Mouse (Mus musculus): ENCODE measurements around the gene Zmynd15. TPM values are rescaled to one million over a fixed set of nuclear protein-coding genes. Genes with fewer than 3 reads are reported as not detected.

The Zmynd15 gene
- total and polyA plus RNA-seq, 3 experiments: 1.3 to 3.8 (median 2.9) TPM

DNA sequence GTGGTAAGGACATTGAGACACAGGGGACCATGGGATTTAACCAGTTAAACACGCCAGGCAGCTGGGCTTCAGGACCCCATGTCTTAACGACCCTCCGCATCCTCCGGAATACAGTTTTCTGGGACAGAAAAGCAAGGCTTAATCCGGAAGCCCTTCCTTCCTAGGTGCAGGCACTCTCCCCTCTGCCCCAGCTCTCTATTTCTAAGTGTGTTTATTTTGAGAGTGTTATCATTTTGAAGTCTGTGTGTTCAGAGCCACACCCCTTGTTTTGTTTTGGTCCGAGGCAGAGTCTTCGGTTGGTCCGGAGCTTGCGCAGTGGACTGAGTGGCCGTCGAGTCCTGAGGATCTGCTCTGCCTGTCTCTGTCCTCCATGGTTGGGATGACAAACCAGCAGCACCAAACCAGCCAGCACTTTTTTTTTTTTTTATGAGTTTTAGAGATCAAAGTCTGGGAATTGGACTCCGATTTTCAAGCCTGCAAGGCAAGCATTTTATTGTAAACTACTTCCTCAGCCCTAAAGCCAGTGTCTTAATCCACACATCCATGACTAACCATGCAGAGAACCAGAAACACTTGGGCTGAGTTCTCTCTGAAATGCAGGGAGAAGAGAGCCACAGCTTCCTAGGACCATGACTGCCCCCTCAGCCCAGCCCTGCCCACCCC is 15.8 kb downstream of the Zmynd15 start:
- intact Hi-C loops (cut with DNase I): no loop called here
- peaks cover 1% of the 10 kb centered on the region for H3K4me1 ChIP-seq (ENCODE audit: control insufficient read depth, insufficient read depth, low read length)
- H3K79me2 ChIP-seq (replicated peaks; ENCODE audit: control insufficient read depth, insufficient read depth, low read length): no peaks in the 10 kb centered on the region
- H3K9ac ChIP-seq (ENCODE audit: low read depth, low read length): no peak overlapping the region
- no peaks in the 10 kb centered on the region for H3K36me3 ChIP-seq (ENCODE audit: control insufficient read depth, insufficient read depth, low read length)
- H3K27me3 ChIP-seq (ENCODE audit: control insufficient read depth, insufficient read depth, low read length): no peaks in the 10 kb centered on the region
- TF ChIP-seq EP300 (IDR thresholded peaks at IDR 0.05; ENCODE audit: insufficient read depth, low read depth, low read length) (no peak), CTCF (IDR thresholded peaks at IDR 0.05) (no peak), POLR2A (IDR thresholded peaks at IDR 0.05; ENCODE audit: insufficient read depth, low read depth, low read length) (no peak)
- no peak for DNase-seq
- no peak overlapping the region for H3K4me3 ChIP-seq
- WGBS: 37% methylated on average over 12 of the region's 12 CpGs
- H3K27ac ChIP-seq: no peak overlapping the region

DNA sequence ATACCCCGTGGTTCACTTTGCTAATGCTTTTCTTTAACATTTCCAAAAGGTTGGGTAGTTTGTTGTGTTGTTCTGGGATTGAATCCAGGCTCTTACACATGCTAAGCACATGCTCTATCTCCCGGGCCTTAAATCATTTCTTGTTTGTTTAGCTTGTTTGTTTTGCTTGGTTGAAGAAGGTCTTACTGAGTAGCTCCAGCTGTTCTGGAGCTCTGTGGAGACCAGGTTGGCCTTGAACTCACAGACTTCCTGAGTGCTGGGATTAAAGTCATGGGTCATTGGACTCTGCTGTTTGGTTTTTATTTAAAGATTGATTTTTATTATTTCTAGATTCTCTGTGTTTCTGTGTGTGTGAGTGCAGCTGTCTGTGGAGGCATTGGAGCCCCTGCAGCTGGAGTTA is 26.3 kb downstream of the Zmynd15 start:
- no peaks in the 10 kb centered on the region for H3K79me2 ChIP-seq (replicated peaks; ENCODE audit: control insufficient read depth, insufficient read depth, low read length)
- TF ChIP-seq EP300 (IDR thresholded peaks at IDR 0.05; ENCODE audit: insufficient read depth, low read depth, low read length) (no peak), CTCF (IDR thresholded peaks at IDR 0.05) (no peak), POLR2A (IDR thresholded peaks at IDR 0.05; ENCODE audit: insufficient read depth, low read depth, low read length) (no peak)
- H3K27ac ChIP-seq: no peak overlapping the region
- WGBS: 45% methylated on average over 2 of the region's 2 CpGs
- no peak overlapping the region for H3K9ac ChIP-seq (ENCODE audit: low read depth, low read length)
- peaks cover 3% of the 10 kb centered on the region for H3K4me1 ChIP-seq (ENCODE audit: control insufficient read depth, insufficient read depth, low read length)
- intact Hi-C loops (cut with DNase I): no loop called here
- no peaks in the 10 kb centered on the region for H3K36me3 ChIP-seq (ENCODE audit: control insufficient read depth, insufficient read depth, low read length)
- DNase-seq: no peak
- no peak overlapping the region for H3K4me3 ChIP-seq
- no peaks in the 10 kb centered on the region for H3K27me3 ChIP-seq (ENCODE audit: control insufficient read depth, insufficient read depth, low read length)

DNA sequence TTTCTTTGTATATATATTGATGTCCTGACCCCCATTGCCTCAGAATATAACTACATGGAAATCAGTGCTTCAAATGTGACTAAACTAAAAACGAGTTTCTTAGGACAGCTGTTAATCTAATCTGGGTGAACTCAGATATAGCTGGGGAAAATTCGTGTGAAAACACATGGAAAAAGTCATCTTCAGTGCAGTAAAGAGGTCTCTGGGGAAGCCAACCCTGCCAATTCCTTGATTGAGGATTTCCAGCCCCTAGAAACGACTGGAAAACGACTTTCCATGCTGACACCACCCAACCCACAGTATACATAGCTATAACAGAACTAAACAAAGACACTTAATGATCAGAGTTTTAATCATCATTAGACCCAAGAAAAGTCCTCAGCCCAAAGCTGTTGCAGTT is 28.6 kb downstream of the Zmynd15 start:
- Histone ChIP-seq H3K9ac (ENCODE audit: low read depth, low read length) (no peak overlapping the region), H3K4me3 (no peak overlapping the region), H3K4me1 (ENCODE audit: control insufficient read depth, insufficient read depth, low read length) (peaks cover 2% of the 10 kb centered on the region), H3K27ac (no peak overlapping the region), H3K27me3 (ENCODE audit: control insufficient read depth, insufficient read depth, low read length) (no peaks in the 10 kb centered on the region), H3K79me2 (replicated peaks; ENCODE audit: control insufficient read depth, insufficient read depth, low read length) (no peaks in the 10 kb centered on the region), H3K36me3 (ENCODE audit: control insufficient read depth, insufficient read depth, low read length) (no peaks in the 10 kb centered on the region)
- no peak for DNase-seq
- TF ChIP-seq POLR2A (IDR thresholded peaks at IDR 0.05; ENCODE audit: insufficient read depth, low read depth, low read length): no peak
- TF ChIP-seq EP300 (IDR thresholded peaks at IDR 0.05; ENCODE audit: insufficient read depth, low read depth, low read length): no peak
- no peak for TF ChIP-seq CTCF (IDR thresholded peaks at IDR 0.05)
- 22% methylated on average over 4 of the region's 4 CpGs for WGBS
- intact Hi-C loops (cut with DNase I): no loop called here

DNA sequence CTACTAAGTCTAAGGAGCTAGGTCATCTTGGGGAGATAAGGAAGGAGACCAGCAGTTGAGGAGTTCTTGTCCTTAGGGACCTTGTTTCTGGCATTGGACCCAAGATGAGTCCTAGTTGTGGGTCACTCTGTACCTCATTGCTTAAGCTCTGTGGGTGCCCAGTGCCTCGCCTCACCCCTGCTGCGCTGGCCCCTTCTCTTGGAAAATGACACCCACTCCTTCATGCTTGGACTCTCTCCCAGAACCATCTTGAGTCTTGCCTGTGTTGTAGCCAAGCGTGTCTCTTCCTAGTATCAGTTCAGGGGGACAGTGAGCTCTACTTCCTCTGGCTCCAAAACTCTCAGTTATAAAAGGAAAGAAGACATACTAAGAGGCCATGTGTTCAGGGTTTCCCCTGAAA is 29.9 kb downstream of the Zmynd15 start:
- 70% methylated on average over 3 of the region's 3 CpGs for WGBS
- H3K36me3 ChIP-seq (ENCODE audit: control insufficient read depth, insufficient read depth, low read length): no peaks in the 10 kb centered on the region
- DNase-seq: peak in 1 of 2 experiments; percentile 23
- H3K27me3 ChIP-seq (ENCODE audit: control insufficient read depth, insufficient read depth, low read length): no peaks in the 10 kb centered on the region
- peaks cover 1% of the 10 kb centered on the region; the same call in 1 of the 2 replicates for H3K4me1 ChIP-seq (ENCODE audit: control insufficient read depth, insufficient read depth, low read length)
- no peaks in the 10 kb centered on the region for H3K79me2 ChIP-seq (replicated peaks; ENCODE audit: control insufficient read depth, insufficient read depth, low read length)
- intact Hi-C loops (cut with DNase I): no loop called here
- TF ChIP-seq EP300 (IDR thresholded peaks at IDR 0.05; ENCODE audit: insufficient read depth, low read depth, low read length): 0 out of 2 replicates have a peak, but pooled peaks have one; percentile 26
- no peak for TF ChIP-seq POLR2A (IDR thresholded peaks at IDR 0.05; ENCODE audit: insufficient read depth, low read depth, low read length)
- H3K4me3 ChIP-seq: no peak overlapping the region
- peak overlapping the region; percentile 1; the same call in 1 of the 2 replicates for H3K27ac ChIP-seq
- no peak overlapping the region for H3K9ac ChIP-seq (ENCODE audit: low read depth, low read length)

DNA sequence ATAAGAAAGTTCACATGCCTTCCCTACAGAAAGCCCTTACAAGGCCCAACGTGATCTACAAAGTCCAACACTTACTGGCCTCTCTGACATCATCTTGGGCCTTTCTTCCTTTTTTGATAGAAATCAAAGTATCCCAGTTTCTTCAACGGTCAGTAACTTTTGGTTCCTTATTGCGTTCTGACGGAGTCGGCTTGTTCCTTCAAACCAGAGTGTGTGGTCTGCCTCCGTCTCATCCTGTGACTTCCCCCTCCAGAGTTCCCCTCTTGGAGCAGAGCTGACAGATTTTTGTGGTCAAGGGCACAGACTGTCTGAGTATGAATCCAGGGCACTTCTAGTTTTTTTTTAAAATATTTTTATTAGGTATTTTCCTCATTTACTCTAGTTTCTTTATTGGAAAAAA is 30.5 kb downstream of the Zmynd15 start:
- intact Hi-C loops (cut with DNase I): no loop called here
- DNase-seq: peak in 1 of 2 experiments; percentile 34

More for the DNA sequence above, 30.5 kb downstream of the Zmynd15 start:
- Histone ChIP-seq H3K9ac (ENCODE audit: low read depth, low read length) (no peak overlapping the region), H3K4me3 (no peak overlapping the region), H3K79me2 (replicated peaks; ENCODE audit: control insufficient read depth, insufficient read depth, low read length) (no peaks in the 10 kb centered on the region), H3K36me3 (ENCODE audit: control insufficient read depth, insufficient read depth, low read length) (no peaks in the 10 kb centered on the region), H3K27ac (0 out of 2 replicates have a peak overlapping the region, but pooled peaks have one; percentile 1), H3K4me1 (ENCODE audit: control insufficient read depth, insufficient read depth, low read length) (peaks cover 1% of the 10 kb centered on the region; the same call in 1 of the 2 replicates), H3K27me3 (ENCODE audit: control insufficient read depth, insufficient read depth, low read length) (no peaks in the 10 kb centered on the region)
- no peak for TF ChIP-seq POLR2A (IDR thresholded peaks at IDR 0.05; ENCODE audit: insufficient read depth, low read depth, low read length)
- no peak for TF ChIP-seq EP300 (IDR thresholded peaks at IDR 0.05; ENCODE audit: insufficient read depth, low read depth, low read length)
- no peak for TF ChIP-seq CTCF (IDR thresholded peaks at IDR 0.05)
- WGBS: 68% methylated on average over 6 of the region's 6 CpGs
